Mouse (Mus musculus) intestine, embryonic 15.5 days (tissue): ENCODE measurements around the gene Tll1. TPM values are rescaled to one million over a fixed set of nuclear protein-coding genes. Genes with fewer than 3 reads are reported as not detected.
A peak's percentile ranks its signal among the peaks of the same experiment; 100 is the strongest.
"Not testable (repeated sequence)": the region's sequence is repeated elsewhere in the genome, so short reads cannot be mapped to it uniquely, and the experiment has no call there.

Experiments
- ATAC-seq: fragments of 200-750 bp; cut with Nextera tagmentation; 2 replicates; pipeline ENCODE4 v1.8.0; 2017; ENCODE audit warnings: moderate TSS enrichment, moderate library complexity
- H3K27ac ChIP-seq: fragments of 300-500 bp; sonication (generic); 2 replicates; pipeline ENCODE4 v1.5.1; 2015; ENCODE audit warnings: mild to moderate bottlenecking, inconsistent platforms
- H3K27me3 ChIP-seq: fragments of 300-500 bp; sonication (generic); replicated peaks from 2 replicates; pipeline ENCODE4 v1.6.1; 2015; ENCODE audit warnings: inconsistent platforms
- H3K36me3 ChIP-seq: fragments of 300-500 bp; sonication (generic); 2 replicates; pipeline ENCODE4 v1.6.1; 2015; ENCODE audit warnings: inconsistent platforms
- H3K4me1 ChIP-seq: fragments of 300-500 bp; sonication (generic); replicated peaks from 2 replicates; pipeline ENCODE4 v1.6.1; 2015; ENCODE audit warnings: inconsistent platforms
- H3K4me2 ChIP-seq: fragments of 300-500 bp; sonication (generic); replicated peaks from 2 replicates; pipeline ENCODE4 v1.6.1; 2015; ENCODE audit warnings: mild to moderate bottlenecking, inconsistent platforms
- H3K4me3 ChIP-seq: fragments of 300-500 bp; sonication (generic); replicated peaks from 2 replicates; pipeline ENCODE4 v1.5.1; 2015; ENCODE audit warnings: inconsistent platforms
- H3K9ac ChIP-seq: fragments of 300-500 bp; sonication (generic); 2 replicates; pipeline ENCODE4 v1.6.1; 2015; ENCODE audit warnings: inconsistent platforms
- H3K9me3 ChIP-seq: fragments of 300-500 bp; sonication (generic); 2 replicates; pipeline ENCODE4 v1.6.1; 2016; ENCODE audit warnings: inconsistent platforms
- WGBS: fragments of 180-500 bp; shearing (Covaris S2); methylation state at CpG from one replicate; pipeline ENCODE4 v1.1.7; 2015; 5-methylcytosine and 5-hydroxymethylcytosine counted together
- polyA plus RNA-seq: library from polyadenylated mRNA; unstranded; fragments of >200 nt; fragmentation: Nextera tagmentation; extraction: Ambion mirVana; gene quantifications from 2 replicates; pipeline ENCODE4 v1.2.1, GENCODE M21; 2015

Tll1 gene
- polyA plus RNA-seq, 1 experiment from 2014 or later, result 1.1 TPM

- Histone ChIP-seq H3K4me2 (no peak overlapping the region), H3K36me3 (no peaks in the 10 kb centered on the region), H3K9ac (no peak overlapping the region), H3K27ac (no peak overlapping the region), H3K27me3 (no peaks in the 10 kb centered on the region), H3K9me3 (no peaks in the 10 kb centered on the region), H3K4me1 (no peaks in the 10 kb centered on the region), H3K4me3 (no peak overlapping the region)
- no peak for ATAC-seq
- 45% methylated on average over 9 of the region's 9 CpGs for WGBS
Measured at GRCm38 (mm10) chr8:64047963-64048505, 158.0 kb downstream of the Tll1 start.

- Histone ChIP-seq H3K36me3 (no peaks in the 10 kb centered on the region), H3K9ac (no peak overlapping the region), H3K4me2 (no peak overlapping the region), H3K4me3 (no peak overlapping the region), H3K9me3 (no peaks in the 10 kb centered on the region), H3K27ac (no peak overlapping the region), H3K27me3 (no peaks in the 10 kb centered on the region), H3K4me1 (no peaks in the 10 kb centered on the region)
- peak; percentile 94 for ATAC-seq
- WGBS, result 18% methylated on average over 6 of the region's 6 CpGs
Measured at GRCm38 (mm10) chr8:64041303-64041884, 164.7 kb downstream of the Tll1 start.

GRCm38 (mm10) chr8:64030672-64031385 lies 175.2 kb downstream of the Tll1 start:
- H3K4me3 ChIP-seq, result no peak overlapping the region
- 85% methylated on average over 4 of the region's 4 CpGs for WGBS
- no peak for ATAC-seq

GRCm38 (mm10) chr8:64030081-64030480 lies 176.0 kb downstream of the Tll1 start:
- no peaks in the 10 kb centered on the region for H3K9me3 ChIP-seq
- H3K27me3 ChIP-seq, result no peaks in the 10 kb centered on the region
- no peak overlapping the region for H3K4me3 ChIP-seq
- no peaks in the 10 kb centered on the region for H3K36me3 ChIP-seq
- H3K4me1 ChIP-seq, result no peaks in the 10 kb centered on the region
- no peak overlapping the region for H3K27ac ChIP-seq
- no peak overlapping the region for H3K9ac ChIP-seq
- H3K4me2 ChIP-seq, result no peak overlapping the region
- ATAC-seq, result no peak

More at GRCm38 (mm10) chr8:64030672-64031385, 175.2 kb downstream of the Tll1 start:
- H3K9me3 ChIP-seq, result no peaks in the 10 kb centered on the region
- H3K36me3 ChIP-seq, result no peaks in the 10 kb centered on the region
- H3K4me1 ChIP-seq, result no peaks in the 10 kb centered on the region
- H3K27me3 ChIP-seq, result no peaks in the 10 kb centered on the region
- no peak overlapping the region for H3K9ac ChIP-seq
- H3K27ac ChIP-seq, result no peak overlapping the region
- no peak overlapping the region for H3K4me2 ChIP-seq

GRCm38 (mm10) chr8:64029525-64029924 lies 176.5 kb downstream of the Tll1 start:
- no peaks in the 10 kb centered on the region for H3K27me3 ChIP-seq
- H3K27ac ChIP-seq, result no peak overlapping the region
- no peaks in the 10 kb centered on the region for H3K9me3 ChIP-seq
- H3K9ac ChIP-seq, result no peak overlapping the region
- no peak overlapping the region for H3K4me3 ChIP-seq
- no peaks in the 10 kb centered on the region for H3K36me3 ChIP-seq
- 92% methylated on average over 3 of the region's 3 CpGs for WGBS
- ATAC-seq, result no peak
- H3K4me2 ChIP-seq, result no peak overlapping the region
- H3K4me1 ChIP-seq, result no peaks in the 10 kb centered on the region

GRCm38 (mm10) chr8:64024359-64024758 lies 181.7 kb downstream of the Tll1 start:
- Histone ChIP-seq H3K36me3 (no peaks in the 10 kb centered on the region), H3K9ac (no peak overlapping the region), H3K4me1 (no peaks in the 10 kb centered on the region), H3K4me3 (no peak overlapping the region), H3K27me3 (no peaks in the 10 kb centered on the region), H3K4me2 (no peak overlapping the region), H3K9me3 (no peaks in the 10 kb centered on the region), H3K27ac (no peak overlapping the region)
- ATAC-seq, result no peak
- WGBS, result 72% methylated on average over 5 of the region's 5 CpGs

- Histone ChIP-seq H3K4me1 (no peaks in the 10 kb centered on the region), H3K27me3 (no peaks in the 10 kb centered on the region), H3K27ac (no peak overlapping the region), H3K9ac (no peak overlapping the region), H3K4me3 (no peak overlapping the region), H3K9me3 (no peaks in the 10 kb centered on the region), H3K36me3 (no peaks in the 10 kb centered on the region), H3K4me2 (no peak overlapping the region)
- no peak for ATAC-seq
- 33% methylated on average over 5 of the region's 5 CpGs for WGBS
Measured at GRCm38 (mm10) chr8:64023579-64023978, 182.5 kb downstream of the Tll1 start.

GRCm38 (mm10) chr8:64023027-64023426 lies 183.0 kb downstream of the Tll1 start:
- no peak overlapping the region for H3K4me3 ChIP-seq
- no peak overlapping the region for H3K9ac ChIP-seq
- 91% methylated on average over 2 of the region's 2 CpGs for WGBS
- no peaks in the 10 kb centered on the region for H3K4me1 ChIP-seq
- no peak overlapping the region for H3K4me2 ChIP-seq
- H3K36me3 ChIP-seq, result no peaks in the 10 kb centered on the region
- ATAC-seq, result no peak
- H3K27ac ChIP-seq, result no peak overlapping the region
- H3K27me3 ChIP-seq, result no peaks in the 10 kb centered on the region
- no peaks in the 10 kb centered on the region for H3K9me3 ChIP-seq

- not testable (repeated sequence) for H3K27me3 ChIP-seq, H3K4me2 ChIP-seq, H3K4me1 ChIP-seq, H3K9ac ChIP-seq, H3K9me3 ChIP-seq, H3K4me3 ChIP-seq, ATAC-seq, H3K27ac ChIP-seq, H3K36me3 ChIP-seq
- WGBS, result 43% methylated on average over 9 of the region's 9 CpGs
Measured at GRCm38 (mm10) chr8:63970612-63971391, 235.3 kb downstream of the Tll1 start.
